Mouse (Mus musculus): ENCODE measurements around the gene Fez2.

Gene Fez2

GRCm38 (mm10) chr17:78407581-78407980 lies 10.4 kb downstream of the Fez2 start:
- DNase-seq (ENCODE audit: low spot score): no peak

DNA sequence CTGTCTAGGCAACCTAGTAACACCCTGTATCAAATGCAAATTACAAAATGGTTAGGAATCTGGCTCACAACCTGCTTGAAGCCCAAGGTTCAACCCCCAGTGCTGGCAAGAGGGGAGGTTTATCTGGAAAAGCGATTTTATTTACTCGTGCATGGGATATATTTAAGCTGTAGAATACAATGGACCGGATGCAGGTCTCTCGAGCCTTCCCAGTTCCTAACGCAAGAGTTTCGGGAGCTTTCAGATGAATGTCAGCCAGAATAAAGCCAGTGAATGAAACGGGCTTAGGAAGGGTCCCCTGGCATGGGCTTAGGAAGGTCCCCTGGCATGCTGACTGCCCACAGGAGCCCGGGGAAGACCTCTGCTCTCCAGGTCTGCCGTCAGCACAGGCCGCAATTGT lies 11.1 kb downstream of the Fez2 start:
- no peak for DNase-seq (ENCODE audit: low spot score)

- DNase-seq (ENCODE audit: low spot score): no peak
These were observed 12.6 kb downstream of the Fez2 start for GRCm38 (mm10) chr17:78405336-78405735.

- DNase-seq (ENCODE audit: low spot score): no peak
These were observed 14.1 kb downstream of the Fez2 start for GRCm38 (mm10) chr17:78403804-78404203.

DNA sequence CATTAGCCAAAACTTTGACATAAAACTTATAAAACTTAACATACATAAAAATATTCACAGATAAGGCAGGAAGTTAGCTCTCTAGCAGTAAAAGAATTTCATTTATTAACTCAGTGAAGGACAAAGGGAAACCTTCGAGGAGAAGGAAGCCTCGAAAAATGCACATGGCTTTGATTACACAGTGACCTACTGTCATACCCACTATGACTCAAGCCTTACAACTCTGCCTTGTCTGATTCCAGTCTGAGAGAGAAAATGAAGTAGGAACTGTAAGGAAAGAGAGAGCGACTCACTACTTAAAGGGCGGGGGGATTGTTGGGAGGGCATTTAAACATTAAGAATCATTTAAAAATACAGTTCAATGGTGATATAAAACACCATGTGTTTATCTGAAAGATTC lies 14.7 kb downstream of the Fez2 start:
- DNase-seq (ENCODE audit: low spot score): no peak

GRCm38 (mm10) chr17:78402174-78402573 lies 15.8 kb downstream of the Fez2 start:
- no peak for DNase-seq (ENCODE audit: low spot score)

- DNase-seq (ENCODE audit: low spot score): no peak
These were observed 16.2 kb downstream of the Fez2 start for GRCm38 (mm10) chr17:78401713-78402112.

DNA sequence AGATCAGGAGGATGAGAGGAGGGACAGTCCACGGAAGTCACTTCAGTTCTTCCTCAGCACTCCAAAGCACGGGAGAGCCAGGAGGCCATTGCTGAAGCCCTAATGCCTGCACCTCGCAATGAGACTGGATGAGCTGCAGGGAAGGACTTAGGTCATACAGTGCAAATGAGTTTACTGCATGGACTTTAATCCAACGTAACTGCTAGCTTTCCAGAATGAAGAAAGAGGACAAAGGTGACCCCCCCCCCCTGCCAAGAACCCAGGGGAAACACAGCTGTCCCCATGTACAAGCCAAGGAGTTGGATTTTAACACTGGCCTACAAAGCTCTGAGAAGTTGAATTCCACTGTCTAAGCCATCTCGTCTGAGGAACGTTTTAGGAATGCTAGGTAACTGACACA lies 16.6 kb downstream of the Fez2 start:
- no peak for DNase-seq (ENCODE audit: low spot score)

- DNase-seq (ENCODE audit: low spot score): no peak
These were observed 17.7 kb downstream of the Fez2 start for GRCm38 (mm10) chr17:78400130-78400840.

GRCm38 (mm10) chr17:78392401-78393087 lies 25.4 kb downstream of the Fez2 start:
- no peak for DNase-seq (ENCODE audit: low spot score)

GRCm38 (mm10) chr17:78389573-78389972 lies 28.4 kb downstream of the Fez2 start:
- no peak for DNase-seq (ENCODE audit: low spot score)

DNA sequence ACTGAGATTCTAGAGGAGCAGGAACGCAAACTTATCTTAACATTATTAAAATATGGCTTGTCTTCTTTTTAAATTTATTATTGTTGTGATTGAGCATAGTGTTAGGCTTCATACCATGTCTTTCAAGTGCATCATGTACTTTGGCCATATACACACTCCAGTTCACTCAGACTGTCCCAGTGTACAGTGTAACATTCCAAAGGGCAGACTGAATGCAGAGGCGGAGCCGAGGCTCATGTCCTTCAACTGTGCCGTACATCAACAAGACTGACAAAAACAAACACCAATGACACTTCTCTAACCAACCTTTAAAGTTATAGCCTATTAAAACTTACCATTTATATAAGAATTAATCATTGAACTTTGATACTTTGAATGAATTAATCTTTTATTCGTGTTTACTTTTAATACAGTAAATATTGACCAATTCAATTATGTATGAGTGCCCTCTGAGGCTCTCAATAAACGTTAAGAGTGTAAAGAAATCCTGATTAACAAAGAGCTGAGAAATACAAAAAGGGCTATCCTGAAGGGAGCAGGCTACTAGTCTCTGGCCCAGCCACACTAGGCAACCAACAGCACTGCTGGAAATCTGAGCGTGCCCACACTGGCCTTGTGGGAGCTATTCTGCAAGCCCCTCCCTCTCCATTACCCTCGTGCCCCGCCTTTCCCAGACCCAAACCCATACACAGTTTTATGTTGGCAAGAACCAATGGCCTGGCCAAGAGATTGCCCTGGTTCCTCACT lies 29.7 kb downstream of the Fez2 start:
- no peak for DNase-seq (ENCODE audit: low spot score)

- DNase-seq (ENCODE audit: low spot score): no peak
These were observed 30.3 kb downstream of the Fez2 start for GRCm38 (mm10) chr17:78387665-78388064.

DNA sequence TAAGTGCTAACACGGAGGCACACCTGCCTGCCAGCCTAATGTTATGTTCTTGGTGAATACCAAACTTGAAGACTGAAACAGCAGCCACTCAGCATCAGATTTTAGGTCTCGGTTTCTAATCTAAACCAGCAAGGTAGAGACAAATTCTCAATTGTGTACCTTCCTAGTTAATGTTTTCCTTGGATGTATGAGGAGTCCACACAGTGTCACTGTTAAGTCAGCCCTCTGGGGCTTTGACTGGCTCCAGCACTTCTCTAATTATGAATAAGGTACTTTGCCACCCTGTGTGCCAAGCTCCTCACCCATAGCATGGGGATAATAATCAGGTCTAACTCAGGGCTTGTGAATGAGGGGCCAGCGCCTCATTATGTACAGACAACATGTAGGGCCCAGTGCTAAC lies 35.6 kb downstream of the Fez2 start:
- DNase-seq (ENCODE audit: low spot score): no peak

GRCm38 (mm10) chr17:78379730-78380245 lies 38.2 kb downstream of the Fez2 start:
- no peak for DNase-seq (ENCODE audit: low spot score)

- DNase-seq (ENCODE audit: low spot score): no peak
These were observed 38.7 kb downstream of the Fez2 start for GRCm38 (mm10) chr17:78379079-78379729.

DNA sequence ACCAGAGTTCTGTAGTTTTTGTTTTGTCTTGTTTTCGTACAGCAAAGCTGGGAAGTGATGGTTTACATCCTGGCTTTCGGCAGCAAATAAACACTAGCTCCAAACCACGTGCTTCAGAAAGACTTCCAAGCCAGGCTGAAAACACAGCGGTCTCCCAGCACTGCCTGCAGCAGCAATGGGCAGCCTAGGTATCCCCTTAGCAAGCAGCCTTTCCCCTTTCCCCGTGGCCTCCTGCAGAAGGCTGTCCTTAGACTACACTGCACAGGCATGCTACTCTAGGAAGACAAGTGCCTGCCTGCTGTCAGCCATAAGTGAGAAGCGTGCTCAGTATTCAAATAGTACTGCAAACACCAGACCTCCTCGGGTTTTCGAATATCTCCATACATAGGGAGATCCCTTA lies 41.4 kb downstream of the Fez2 start:
- no peak for DNase-seq (ENCODE audit: low spot score)

GRCm38 (mm10) chr17:78374756-78375155 lies 43.2 kb downstream of the Fez2 start:
- DNase-seq (ENCODE audit: low spot score): no peak

- no peak for DNase-seq (ENCODE audit: low spot score)
These were observed 44.1 kb downstream of the Fez2 start for GRCm38 (mm10) chr17:78373849-78374248.

DNA sequence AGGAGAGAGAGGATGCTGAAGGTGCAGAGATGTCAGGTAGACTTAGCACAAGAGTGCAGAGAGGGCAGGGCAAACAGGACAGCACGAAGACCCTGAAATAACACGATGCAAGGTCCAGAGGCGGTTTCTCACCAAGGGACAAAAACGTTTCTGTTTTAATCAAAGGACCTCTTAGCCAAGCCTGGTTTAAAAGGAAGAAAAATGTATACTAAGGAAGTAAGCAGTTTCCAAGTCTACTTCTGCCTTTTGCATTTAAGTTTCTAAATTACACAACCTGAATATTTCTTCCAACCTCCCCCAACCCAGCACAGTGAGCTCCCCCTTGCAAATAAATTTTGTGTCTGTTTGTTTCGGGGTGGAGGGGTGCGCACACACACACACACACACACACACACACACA lies 44.8 kb downstream of the Fez2 start:
- no peak for DNase-seq (ENCODE audit: low spot score)

DNA sequence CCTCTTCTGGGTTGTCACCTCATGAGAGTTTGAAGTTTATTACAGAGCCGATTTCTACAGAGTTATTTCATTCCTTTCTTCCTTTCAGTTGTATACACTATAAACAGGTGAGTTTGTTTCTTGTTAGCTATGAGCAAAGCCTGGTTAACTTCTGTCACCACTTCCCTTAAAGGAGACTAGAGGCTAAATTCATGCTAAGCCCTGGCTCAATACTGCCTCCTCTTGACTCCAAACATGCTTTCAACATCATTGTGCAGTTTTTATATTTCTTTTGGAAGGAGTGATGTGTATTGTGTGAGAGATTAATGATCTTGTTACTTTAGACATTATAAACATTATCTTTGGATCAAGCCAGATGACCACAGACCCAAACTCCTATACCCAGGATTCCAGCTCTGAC lies 47.5 kb downstream of the Fez2 start:
- DNase-seq (ENCODE audit: low spot score): no peak

GRCm38 (mm10) chr17:78368481-78368880 lies 49.5 kb downstream of the Fez2 start:
- no peak for DNase-seq (ENCODE audit: low spot score)
